Mouse (Mus musculus) spleen, postnatal 10 days (tissue): ENCODE results near the gene Pik3ap1.
"Not testable (repeated sequence)": the region's sequence is repeated elsewhere in the genome, so short reads cannot be mapped to it uniquely, and the experiment has no call there.

Experiments used
- DNase-seq, 2 experiments: peaks; one replicate each; pipeline ENCODE4 v3.0.0; 2021 to 2022; ENCODE audit warnings: low spot score in 2 of 2

Gene Pik3ap1

GRCm38 (mm10) chr19:41332986-41333385 lies 51.9 kb downstream of the Pik3ap1 start:
- no peak for DNase-seq

GRCm38 (mm10) chr19:41332228-41332627 lies 52.7 kb downstream of the Pik3ap1 start:
- peak in 1 of 2 experiments; percentile 71 for DNase-seq

GRCm38 (mm10) chr19:41330401-41330800 lies 54.5 kb downstream of the Pik3ap1 start:
- DNase-seq: no peak

- DNase-seq: no peak
Observed at GRCm38 (mm10) chr19:41329961-41330360, 54.9 kb downstream of the Pik3ap1 start.

GRCm38 (mm10) chr19:41328743-41329142 lies 56.2 kb downstream of the Pik3ap1 start:
- no peak for DNase-seq

GRCm38 (mm10) chr19:41323813-41324212 lies 61.1 kb downstream of the Pik3ap1 start:
- no peak for DNase-seq

- no peak for DNase-seq
Observed at GRCm38 (mm10) chr19:41323125-41323524, 61.8 kb downstream of the Pik3ap1 start.

GRCm38 (mm10) chr19:41321149-41321548 lies 63.8 kb downstream of the Pik3ap1 start:
- DNase-seq: no peak

GRCm38 (mm10) chr19:41317315-41318095 lies 67.4 kb downstream of the Pik3ap1 start:
- DNase-seq: peak in 1 of 2 experiments; percentile 65

- no peak for DNase-seq
Observed at GRCm38 (mm10) chr19:41314696-41315095, 70.2 kb downstream of the Pik3ap1 start.

- peak in 1 of 2 experiments; percentile 51 for DNase-seq
Observed at GRCm38 (mm10) chr19:41313663-41314062, 71.2 kb downstream of the Pik3ap1 start.

- not testable (repeated sequence) for DNase-seq
Observed at GRCm38 (mm10) chr19:41312587-41312986, 72.3 kb downstream of the Pik3ap1 start.

GRCm38 (mm10) chr19:41312027-41312426 lies 72.9 kb downstream of the Pik3ap1 start:
- no peak for DNase-seq

GRCm38 (mm10) chr19:41310971-41311703 lies 73.8 kb downstream of the Pik3ap1 start:
- DNase-seq: no peak

- no peak for DNase-seq
Observed at GRCm38 (mm10) chr19:41303933-41304332, 81.0 kb downstream of the Pik3ap1 start.

GRCm38 (mm10) chr19:41303433-41303832 lies 81.5 kb downstream of the Pik3ap1 start:
- no peak for DNase-seq

GRCm38 (mm10) chr19:41301856-41302255 lies 83.0 kb downstream of the Pik3ap1 start:
- no peak for DNase-seq

GRCm38 (mm10) chr19:41299446-41299845 lies 85.5 kb downstream of the Pik3ap1 start:
- DNase-seq: no peak

- DNase-seq: peak in 1 of 2 experiments; percentile 48
Observed at GRCm38 (mm10) chr19:41290952-41291619, 93.8 kb downstream of the Pik3ap1 start.

GRCm38 (mm10) chr19:41288568-41288967 lies 96.3 kb downstream of the Pik3ap1 start:
- DNase-seq: no peak

- DNase-seq: no peak
Observed at GRCm38 (mm10) chr19:41287224-41287623, 97.7 kb downstream of the Pik3ap1 start.

- DNase-seq: no peak
Observed at GRCm38 (mm10) chr19:41284515-41284914, 100.4 kb downstream of the Pik3ap1 start.
